Mouse (Mus musculus) thymus, adult 2 months (tissue): ENCODE data around the gene Daam1. TPM values are rescaled to one million over a fixed set of nuclear protein-coding genes. Genes with fewer than 3 reads are reported as not detected.

Experiments used
- DNase-seq: peaks from one replicate; pipeline ENCODE4 v3.0.0; 2021
- H3K27ac ChIP-seq: fragments of 200-500 bp; 2 replicates; pipeline ENCODE4 v1.5.1; 2012; ENCODE audit warnings: low read length, control low read depth; ENCODE audit not compliant: control insufficient read depth, insufficient read depth
- H3K27me3 ChIP-seq: fragments of 200-500 bp; 2 replicates; pipeline ENCODE4 v1.6.1; 2012; ENCODE audit warnings: mild to moderate bottlenecking, low read length, moderate library complexity, mixed read lengths; ENCODE audit not compliant: control insufficient read depth, insufficient read depth
- H3K36me3 ChIP-seq: fragments of 200-500 bp; 2 replicates; pipeline ENCODE4 v1.6.1; 2012; ENCODE audit warnings: mild to moderate bottlenecking, low read length, moderate library complexity; ENCODE audit not compliant: control insufficient read depth, insufficient read depth
- H3K4me1 ChIP-seq: fragments of 200-500 bp; replicated peaks from 2 replicates; pipeline ENCODE4 v1.6.1; 2012; ENCODE audit warnings: low read length; ENCODE audit not compliant: control insufficient read depth, insufficient read depth
- H3K4me3 ChIP-seq: fragments of 200-500 bp; 2 replicates; pipeline ENCODE4 v1.5.1; 2012; ENCODE audit warnings: mild to moderate bottlenecking, low read length, control low read depth, moderate library complexity; ENCODE audit not compliant: control insufficient read depth, insufficient read depth
- CTCF ChIP-seq: fragments of 200-500 bp; IDR thresholded peaks from 2 replicates; pipeline ENCODE4 v1.5.1; 2012; ENCODE audit warnings: mild to moderate bottlenecking, control low read depth, low read length, moderate library complexity, borderline replicate concordance; ENCODE audit not compliant: control insufficient read depth, poor library complexity, insufficient read depth; ENCODE audit errors: extremely low read depth
- POLR2A ChIP-seq: fragments of 200-500 bp; IDR thresholded peaks from 2 replicates; pipeline ENCODE4 v1.6.1; 2012; ENCODE audit warnings: mild to moderate bottlenecking, low read length, control low read depth, moderate library complexity; ENCODE audit not compliant: control insufficient read depth, poor library complexity, insufficient read depth; ENCODE audit errors: extremely low read depth
- WGBS: fragments of 180-500 bp; shearing (Covaris S2); methylation state at CpG from one replicate; pipeline ENCODE4 v1.1.7; 2018; 5-methylcytosine and 5-hydroxymethylcytosine counted together
- polyA plus RNA-seq: library from polyadenylated mRNA; depleted of rRNA; stranded (reverse); fragments of >200 nt; gene quantifications from 2 replicates; pipeline ENCODE4 v1.2.3, GENCODE M21; 2012

Daam1 gene
- polyA plus RNA-seq, 1 experiment, result 3.4 TPM

GRCm38 (mm10) chr12:72009051-72009902 is 178.4 kb downstream of the Daam1 start:
- Histone ChIP-seq H3K27me3 (no peaks in the 10 kb centered on the region), H3K27ac (no peak overlapping the region), H3K4me3 (no peak overlapping the region), H3K36me3 (no peaks in the 10 kb centered on the region), H3K4me1 (no peaks in the 10 kb centered on the region)
- 95% methylated on average over 13 of the region's 13 CpGs for WGBS
- DNase-seq, result no peak
- TF ChIP-seq CTCF (no peak), POLR2A (no peak)

- TF ChIP-seq CTCF (no peak), POLR2A (no peak)
- no peak overlapping the region for H3K27ac ChIP-seq
Observed at GRCm38 (mm10) chr12:72011404-72011803, 180.5 kb downstream of the Daam1 start.

DNA sequence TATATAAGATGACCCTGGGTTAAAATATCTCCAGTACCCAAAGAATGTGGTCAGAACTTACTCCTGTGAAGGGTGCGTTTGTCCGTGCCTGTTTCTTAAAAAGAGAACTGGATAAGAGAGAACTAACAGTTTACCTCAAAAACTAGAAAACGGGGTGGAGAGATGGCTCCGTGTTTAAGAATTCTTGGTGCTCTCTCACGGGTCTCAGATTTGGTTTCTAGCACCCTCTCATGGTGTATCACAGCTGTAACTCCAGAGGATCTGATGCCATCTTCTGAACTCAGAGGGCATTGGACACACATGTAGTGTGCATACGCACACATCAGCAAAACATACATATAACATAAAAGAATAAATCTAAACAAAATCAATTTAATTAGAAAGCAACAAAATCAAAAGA is 181.2 kb downstream of the Daam1 start:
- Histone ChIP-seq H3K27me3 (no peaks in the 10 kb centered on the region), H3K36me3 (no peaks in the 10 kb centered on the region), H3K27ac (no peak overlapping the region), H3K4me3 (no peak overlapping the region), H3K4me1 (no peaks in the 10 kb centered on the region)
- DNase-seq, result no peak
- TF ChIP-seq POLR2A (no peak), CTCF (no peak)
- WGBS, result 95% methylated on average over 6 of the region's 6 CpGs

More at GRCm38 (mm10) chr12:72011404-72011803, 180.5 kb downstream of the Daam1 start:
- Histone ChIP-seq H3K36me3 (no peaks in the 10 kb centered on the region), H3K4me1 (no peaks in the 10 kb centered on the region), H3K4me3 (no peak overlapping the region), H3K27me3 (no peaks in the 10 kb centered on the region)
- 98% methylated on average over 3 of the region's 3 CpGs for WGBS
- no peak for DNase-seq

DNA sequence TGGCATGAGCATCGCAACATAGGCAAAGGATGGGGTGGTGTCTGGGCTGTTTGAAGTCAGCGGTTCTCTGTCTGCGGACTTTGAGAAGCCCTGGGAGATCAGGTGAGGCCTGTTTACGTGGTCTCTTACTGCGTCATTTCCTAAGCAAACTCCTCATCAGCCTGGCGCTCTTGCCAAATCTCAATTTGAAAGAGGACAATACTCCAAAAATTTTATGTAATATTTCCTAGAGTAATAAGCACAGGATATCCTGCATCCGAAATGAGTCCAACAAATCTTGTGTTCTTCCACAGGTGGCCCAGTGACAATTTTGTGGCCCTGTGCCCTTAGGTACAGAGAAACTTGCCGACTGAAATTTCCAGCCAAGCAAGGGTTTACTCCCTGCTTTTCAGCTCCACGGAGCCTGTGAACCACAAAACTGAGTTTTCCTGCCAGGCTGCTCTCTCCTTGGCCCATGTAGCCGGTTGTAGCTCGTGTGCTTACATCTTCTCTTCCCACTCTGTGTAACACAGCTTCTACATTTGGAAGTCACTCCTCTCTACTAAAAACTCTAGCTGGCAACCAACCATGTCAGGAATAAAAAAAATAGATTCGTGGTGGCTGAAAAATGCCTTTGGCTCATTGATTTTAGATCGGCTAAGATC is 183.0 kb downstream of the Daam1 start:
- H3K27ac ChIP-seq, result no peak overlapping the region
- WGBS, result 80% methylated on average over 13 of the region's 13 CpGs
- no peak overlapping the region for H3K4me3 ChIP-seq
- no peaks in the 10 kb centered on the region for H3K27me3 ChIP-seq
- H3K36me3 ChIP-seq, result no peaks in the 10 kb centered on the region
- H3K4me1 ChIP-seq, result no peaks in the 10 kb centered on the region
- TF ChIP-seq POLR2A (no peak), CTCF (no peak)
- no peak for DNase-seq

DNA sequence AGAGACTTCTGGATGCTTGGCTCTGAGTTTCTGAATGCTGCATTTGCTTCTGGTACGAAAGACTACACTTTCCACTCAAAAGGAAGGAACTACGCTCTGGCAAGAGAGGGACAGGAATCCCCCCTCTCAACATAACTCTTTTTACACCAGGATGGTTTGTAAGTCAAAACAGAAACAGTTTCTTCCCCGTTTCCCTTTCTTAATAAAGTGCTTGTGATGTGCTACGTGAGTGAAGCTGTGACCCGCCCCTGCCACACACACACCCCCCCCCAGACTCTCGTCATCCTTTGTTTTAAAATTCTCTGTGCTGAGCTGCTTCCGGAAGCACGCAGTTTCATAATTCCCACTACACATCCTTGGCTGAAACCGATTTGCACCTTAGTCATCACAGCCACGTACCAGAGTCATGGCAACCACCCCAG is 183.5 kb downstream of the Daam1 start:
- Histone ChIP-seq H3K36me3 (no peaks in the 10 kb centered on the region), H3K27ac (no peak overlapping the region), H3K4me1 (no peaks in the 10 kb centered on the region), H3K4me3 (no peak overlapping the region), H3K27me3 (no peaks in the 10 kb centered on the region)
- TF ChIP-seq CTCF, result no peak
- TF ChIP-seq POLR2A, result no peak
- no peak for DNase-seq
- 45% methylated on average over 10 of the region's 10 CpGs for WGBS

- Histone ChIP-seq H3K27ac (no peak overlapping the region), H3K4me1 (no peaks in the 10 kb centered on the region), H3K27me3 (no peaks in the 10 kb centered on the region), H3K4me3 (no peak overlapping the region), H3K36me3 (no peaks in the 10 kb centered on the region)
- WGBS, result 71% methylated on average over 5 of the region's 5 CpGs
- no peak for DNase-seq
- TF ChIP-seq POLR2A, result no peak
- no peak for TF ChIP-seq CTCF
Observed at GRCm38 (mm10) chr12:72015296-72015695, 184.4 kb downstream of the Daam1 start.
